Mouse (Mus musculus) liver, embryonic 14 days (tissue): ENCODE data around the gene Cela1. TPM values are rescaled to one million over a fixed set of nuclear protein-coding genes. Genes with fewer than 3 reads are reported as not detected.

Source experiments
- polyA plus RNA-seq: library from polyadenylated mRNA; depleted of rRNA; stranded (reverse); fragments of >200 nt; gene quantifications from 2 replicates; pipeline ENCODE4 v1.2.3, GENCODE M21; 2012; rRNA removed

The Cela1 gene
- 7.2 and 9.2 TPM in 2 replicates for polyA plus RNA-seq

GRCm38 (mm10) chr15:100687430-100687971 is at the start of gene Cela1:
Gene Cela1, minus strand, starts transcription at chr15:100687921.

GRCm38 (mm10) chr15:100729281-100729985 is 41.7 kb upstream of the Cela1 start, which contains the start of gene Galnt6:
Gene Galnt6, minus strand, starts transcription at chr15:100729376.

GRCm38 (mm10) chr15:100669337-100669736 is 18.4 kb downstream of the Cela1 start, which contains the start of gene Bin2:
Gene Bin2, minus strand, starts transcription at chr15:100669553.

GRCm38 (mm10) chr15:100636700-100637501 is 50.8 kb downstream of the Cela1 start, which contains the start of gene Smagp:
Gene Smagp, minus strand, starts transcription at chr15:100636940.

Other genes with a start within 250 kb of the Cela1 start
- gene Letmd1, start 218.9 kb downstream of the Cela1 start, polyA plus RNA-seq = 13.9 and 15.9 TPM in 2 replicates
- gene Csrnp2, start 192.4 kb downstream of the Cela1 start, polyA plus RNA-seq = 0.51 and 0.55 TPM in 2 replicates
- 2.3 and 2.6 TPM in 2 replicates for gene Tfcp2, start 135.9 kb downstream of the Cela1 start, polyA plus RNA-seq
- gene Pou6f1, start 87.9 kb downstream of the Cela1 start, polyA plus RNA-seq = 0.33 and 0.37 TPM in 2 replicates
- gene Dazap2, start 72.6 kb downstream of the Cela1 start, polyA plus RNA-seq = 97.1 and 117 TPM in 2 replicates
- 6.4 and 7.3 TPM in 2 replicates for gene Smagp, start 51.0 kb downstream of the Cela1 start, polyA plus RNA-seq
- gene Bin2, start 18.4 kb downstream of the Cela1 start, polyA plus RNA-seq = 18.0 and 18.6 TPM in 2 replicates
- 0.37 and 0.53 TPM in 2 replicates for gene Galnt6, start 41.5 kb upstream of the Cela1 start, polyA plus RNA-seq
- gene Slc4a8, start 73.8 kb upstream of the Cela1 start, polyA plus RNA-seq = 0.07 and 0.22 TPM in 2 replicates
- gene Scn8a, start 181.9 kb upstream of the Cela1 start, polyA plus RNA-seq = 0.07 and 0.28 TPM in 2 replicates